Mouse (Mus musculus) liver, embryonic 11.5 days (tissue): ENCODE measurements around the gene Milr1. TPM values are rescaled to one million over a fixed set of nuclear protein-coding genes. Genes with fewer than 3 reads are reported as not detected.
A peak's percentile ranks its signal among the peaks of the same experiment; 100 is the strongest.

Experiments
- ATAC-seq: fragments of 200-750 bp; cut with Nextera tagmentation; replicated peaks from 2 replicates; pipeline ENCODE4 v1.8.0; 2017; ENCODE audit warnings: moderate number of reproducible peaks, mild to moderate bottlenecking, moderate TSS enrichment, moderate library complexity; ENCODE audit not compliant: low FRiP score
- DNase-seq: peaks from one replicate; pipeline ENCODE4 v3.0.0-alpha.2; 2017; ENCODE audit warnings: low spot score
- H3K27ac ChIP-seq: fragments of 300-500 bp; sonication (generic); 2 replicates; pipeline ENCODE4 v1.5.1; 2014; ENCODE audit warnings: mild to moderate bottlenecking, low read depth, low read length, control low read depth
- H3K27me3 ChIP-seq: fragments of 300-500 bp; sonication (generic); replicated peaks from 2 replicates; pipeline ENCODE4 v1.6.1; 2014; ENCODE audit warnings: low read length, mixed read lengths; ENCODE audit not compliant: control insufficient read depth, insufficient read depth
- H3K36me3 ChIP-seq: fragments of 300-500 bp; sonication (generic); 2 replicates; pipeline ENCODE4 v1.6.1; 2014; ENCODE audit warnings: mild to moderate bottlenecking, low read length, moderate library complexity, mixed read lengths; ENCODE audit not compliant: control insufficient read depth, insufficient read depth
- H3K4me1 ChIP-seq: fragments of 300-500 bp; sonication (generic); replicated peaks from 2 replicates; pipeline ENCODE4 v1.6.1; 2014; ENCODE audit warnings: low read length, mixed read lengths; ENCODE audit not compliant: control insufficient read depth, insufficient read depth
- H3K4me2 ChIP-seq: fragments of 300-500 bp; sonication (generic); 2 replicates; pipeline ENCODE4 v1.6.1; 2014; ENCODE audit warnings: mild to moderate bottlenecking, control low read depth, moderate library complexity
- H3K4me3 ChIP-seq: fragments of 300-500 bp; sonication (generic); 2 replicates; pipeline ENCODE4 v1.5.1; 2014; ENCODE audit warnings: low read depth, low read length, control low read depth
- H3K9ac ChIP-seq: fragments of 300-500 bp; sonication (generic); 2 replicates; pipeline ENCODE4 v1.6.1; 2014; ENCODE audit warnings: low read depth, low read length, control low read depth
- H3K9me3 ChIP-seq: fragments of 300-500 bp; sonication (generic); 2 replicates; pipeline ENCODE4 v1.6.1; 2016; ENCODE audit warnings: low read length, inconsistent platforms, mixed read lengths; ENCODE audit not compliant: control insufficient read depth
- WGBS: fragments of 180-500 bp; shearing (Covaris S2); extraction: QIAGEN DNeasy Blood & Tissue Kit; methylation state at CpG from one replicate; pipeline ENCODE4 v1.1.7; 2014; 5-methylcytosine and 5-hydroxymethylcytosine counted together
- polyA plus RNA-seq: library from polyadenylated mRNA; unstranded; fragments of >200 nt; fragmentation: Nextera tagmentation; extraction: Ambion mirVana; gene quantifications from 2 replicates; pipeline ENCODE4 v1.2.1, GENCODE M21; 2014

Gene Milr1
- polyA plus RNA-seq, 1 experiment from 2014 or later = 2.4 TPM

DNA sequence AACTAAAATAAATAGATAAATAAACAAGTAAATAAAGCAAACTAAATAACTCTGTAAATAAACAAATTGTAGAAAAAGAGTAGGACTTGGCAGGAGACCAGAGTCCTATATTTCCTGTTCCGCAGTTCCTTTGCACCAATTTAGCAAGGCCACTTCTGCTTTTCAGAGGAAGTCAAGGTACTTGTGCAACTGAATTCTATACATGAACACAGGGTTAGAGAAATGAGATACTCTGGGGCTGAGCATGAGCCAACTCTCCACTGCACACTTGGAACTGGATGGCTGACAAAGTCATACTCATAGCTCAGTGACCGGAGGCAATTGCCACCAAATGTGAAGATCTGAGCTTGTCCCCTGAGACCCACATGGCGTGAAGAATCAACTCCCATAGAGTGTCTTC is 8.0 kb downstream of the Milr1 start:
- H3K27me3 ChIP-seq = no peaks in the 10 kb centered on the region
- no peak overlapping the region for H3K27ac ChIP-seq
- no peak overlapping the region for H3K4me3 ChIP-seq
- no peaks in the 10 kb centered on the region for H3K9me3 ChIP-seq
- no peaks in the 10 kb centered on the region for H3K36me3 ChIP-seq
- no peak overlapping the region for H3K4me2 ChIP-seq
- DNase-seq (no peak), ATAC-seq (no peak)
- WGBS = 78% methylated on average over 3 of the region's 3 CpGs
- peaks cover 17% of the 10 kb centered on the region for H3K4me1 ChIP-seq
- H3K9ac ChIP-seq = no peak overlapping the region

DNA sequence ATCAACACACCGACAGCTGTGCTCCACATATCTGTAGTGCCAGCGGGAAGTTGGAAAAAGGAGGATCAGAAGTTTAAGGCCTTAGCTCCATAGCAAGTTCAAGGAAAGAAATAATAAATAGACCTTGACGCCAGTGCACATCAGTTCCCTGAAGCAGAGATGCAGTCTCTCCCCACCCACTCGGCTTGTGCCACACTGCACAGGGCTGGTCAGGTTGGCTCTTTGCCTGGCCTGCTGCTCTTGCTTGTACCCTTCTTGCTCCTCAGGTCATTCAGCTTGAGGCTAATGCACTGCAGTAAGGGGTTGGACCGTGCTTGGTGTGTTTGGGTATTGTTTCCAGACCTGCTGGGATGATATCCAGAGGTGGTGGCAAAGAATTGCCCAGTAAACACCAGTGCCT is 9.5 kb downstream of the Milr1 start:
- DNase-seq (no peak), ATAC-seq (no peak)
- Histone ChIP-seq H3K4me2 (no peak overlapping the region), H3K4me3 (no peak overlapping the region), H3K4me1 (peaks cover 17% of the 10 kb centered on the region), H3K27me3 (no peaks in the 10 kb centered on the region), H3K27ac (no peak overlapping the region), H3K9me3 (no peaks in the 10 kb centered on the region), H3K9ac (no peak overlapping the region), H3K36me3 (no peaks in the 10 kb centered on the region)
- WGBS = 90% methylated on average over 5 of the region's 5 CpGs

DNA sequence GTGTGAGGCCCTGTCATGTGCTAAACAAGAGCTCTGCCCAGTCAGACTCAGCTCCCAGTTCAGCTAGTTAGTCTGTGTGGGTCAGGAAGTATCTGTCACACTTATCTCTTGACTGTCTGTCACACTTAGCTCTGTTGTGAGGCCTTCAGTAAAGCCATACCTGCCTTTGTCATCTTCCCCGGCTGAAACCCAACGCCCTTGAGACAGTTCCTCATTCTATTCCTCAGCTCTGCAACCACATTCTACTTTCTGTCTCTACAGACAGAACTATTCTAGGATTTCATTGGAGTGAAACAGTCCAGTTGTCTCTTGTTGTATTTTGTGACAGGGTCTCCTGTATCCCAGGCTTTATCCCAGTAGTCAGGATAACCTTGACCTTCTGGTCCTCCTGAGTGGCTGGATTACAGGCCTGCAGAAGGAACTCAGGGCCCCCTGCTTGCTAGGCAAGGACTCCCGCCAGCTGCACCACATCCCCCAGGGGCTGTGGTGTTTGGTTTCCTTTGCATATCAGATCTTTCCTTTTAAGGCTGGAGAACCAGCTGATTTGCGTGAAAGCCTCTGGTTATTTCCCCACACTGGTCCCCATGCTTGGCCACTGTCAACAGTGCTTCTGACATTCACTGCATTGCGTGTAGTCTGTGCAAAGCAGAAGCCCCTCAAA is 11.2 kb downstream of the Milr1 start:
- H3K4me3 ChIP-seq = no peak overlapping the region
- no peaks in the 10 kb centered on the region; the same call in none of the 2 replicates for H3K36me3 ChIP-seq
- H3K9ac ChIP-seq = no peak overlapping the region
- H3K27ac ChIP-seq = peak overlapping the region; percentile 35
- H3K27me3 ChIP-seq = no peaks in the 10 kb centered on the region
- DNase-seq (no peak), ATAC-seq (peak; percentile 50)
- peaks cover 17% of the 10 kb centered on the region for H3K4me1 ChIP-seq
- WGBS = 15% methylated on average over 5 of the region's 5 CpGs
- no peaks in the 10 kb centered on the region for H3K9me3 ChIP-seq
- peak overlapping the region; percentile 38; the same call in 1 of the 2 replicates for H3K4me2 ChIP-seq

DNA sequence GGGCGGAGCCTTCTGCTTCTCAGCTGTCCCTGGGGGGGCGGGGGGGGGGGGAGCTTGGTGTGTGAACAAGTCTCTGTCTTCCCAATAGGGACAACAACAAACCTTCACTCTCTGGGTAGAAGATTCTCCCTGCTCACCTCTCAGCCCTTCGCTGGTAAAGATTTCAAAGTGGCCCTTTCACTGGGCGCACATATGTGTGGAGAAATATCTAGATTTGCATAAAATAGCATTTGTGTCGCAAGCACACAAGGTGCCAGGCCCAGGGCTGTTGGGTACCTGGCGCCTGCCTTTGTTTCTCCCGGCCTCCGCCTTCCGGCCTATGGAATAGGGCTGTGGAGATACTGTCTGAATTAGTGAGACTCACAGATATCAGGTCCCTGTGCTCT is 11.8 kb downstream of the Milr1 start:
- peak overlapping the region; percentile 35 for H3K27ac ChIP-seq

DNA sequence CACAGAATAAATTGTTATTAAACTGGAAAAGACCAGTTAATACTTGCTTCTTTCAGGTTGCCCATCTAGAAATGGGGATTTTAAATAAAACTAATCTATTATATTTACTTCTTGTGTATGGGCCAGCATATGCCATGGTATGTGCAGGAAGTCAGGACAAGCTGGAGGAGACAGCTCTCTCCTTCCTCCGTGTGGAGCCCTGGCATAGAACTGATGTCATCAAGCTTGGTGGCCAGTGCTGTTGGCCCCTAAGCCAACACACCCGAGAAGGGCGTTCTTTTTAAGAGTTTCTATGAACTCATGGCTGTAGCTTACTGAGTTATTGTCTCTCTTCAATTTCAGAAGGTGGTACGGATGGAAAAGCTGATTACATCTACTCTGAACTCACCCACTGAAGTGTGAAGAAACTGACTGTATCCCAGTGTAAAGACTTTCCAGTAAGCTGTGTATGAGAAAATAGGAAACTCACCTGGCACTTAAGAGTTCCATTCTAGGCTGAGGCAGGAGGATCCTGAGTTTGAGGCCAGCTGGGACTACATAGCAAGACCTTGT is 15.7 kb downstream of the Milr1 start:
- H3K27ac ChIP-seq = no peak overlapping the region
- no peaks in the 10 kb centered on the region for H3K27me3 ChIP-seq
- H3K9me3 ChIP-seq = no peaks in the 10 kb centered on the region
- ATAC-seq (no peak), DNase-seq (no peak)
- 88% methylated on average over 4 of the region's 4 CpGs for WGBS
- peaks cover 15% of the 10 kb centered on the region for H3K4me1 ChIP-seq
- H3K4me3 ChIP-seq = no peak overlapping the region
- no peak overlapping the region for H3K9ac ChIP-seq
- H3K4me2 ChIP-seq = no peak overlapping the region
- peaks cover 30% of the 10 kb centered on the region for H3K36me3 ChIP-seq

More for the DNA sequence above, 11.8 kb downstream of the Milr1 start:
- no peak for ATAC-seq
- WGBS = 53% methylated on average over 9 of the region's 9 CpGs
- Histone ChIP-seq H3K27me3 (no peaks in the 10 kb centered on the region), H3K4me3 (no peak overlapping the region), H3K4me2 (peak overlapping the region; percentile 12; the same call in 1 of the 2 replicates), H3K4me1 (peaks cover 17% of the 10 kb centered on the region), H3K36me3 (peaks cover 4% of the 10 kb centered on the region), H3K9ac (no peak overlapping the region), H3K9me3 (no peaks in the 10 kb centered on the region)
- DNase-seq = no peak

DNA sequence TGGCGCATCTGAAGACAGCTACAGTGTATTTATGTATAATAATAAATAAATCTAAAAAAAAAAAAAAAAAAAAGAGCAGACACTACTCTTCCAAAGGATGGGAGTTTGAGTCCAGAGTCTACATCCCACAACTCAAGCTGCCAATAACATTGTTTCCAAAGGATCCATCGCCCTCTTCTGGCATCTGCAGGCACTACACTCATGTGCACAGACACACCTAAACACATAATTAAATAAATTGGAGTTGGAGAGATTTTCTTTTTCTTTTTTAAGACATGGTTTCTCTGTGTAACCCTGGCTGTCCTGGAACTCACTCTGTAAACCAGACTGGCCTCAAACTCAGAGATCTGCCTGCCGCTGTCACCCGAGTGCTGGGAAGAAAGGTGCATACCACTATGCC is 16.5 kb downstream of the Milr1 start:
- H3K36me3 ChIP-seq = peaks cover 35% of the 10 kb centered on the region
- no peak overlapping the region for H3K4me3 ChIP-seq
- no peaks in the 10 kb centered on the region for H3K27me3 ChIP-seq
- 91% methylated on average over 4 of the region's 4 CpGs for WGBS
- H3K4me1 ChIP-seq = peaks cover 7% of the 10 kb centered on the region
- H3K9ac ChIP-seq = no peak overlapping the region
- ATAC-seq (no peak), DNase-seq (no peak)
- H3K27ac ChIP-seq = no peak overlapping the region
- no peak overlapping the region for H3K4me2 ChIP-seq
- no peaks in the 10 kb centered on the region for H3K9me3 ChIP-seq

DNA sequence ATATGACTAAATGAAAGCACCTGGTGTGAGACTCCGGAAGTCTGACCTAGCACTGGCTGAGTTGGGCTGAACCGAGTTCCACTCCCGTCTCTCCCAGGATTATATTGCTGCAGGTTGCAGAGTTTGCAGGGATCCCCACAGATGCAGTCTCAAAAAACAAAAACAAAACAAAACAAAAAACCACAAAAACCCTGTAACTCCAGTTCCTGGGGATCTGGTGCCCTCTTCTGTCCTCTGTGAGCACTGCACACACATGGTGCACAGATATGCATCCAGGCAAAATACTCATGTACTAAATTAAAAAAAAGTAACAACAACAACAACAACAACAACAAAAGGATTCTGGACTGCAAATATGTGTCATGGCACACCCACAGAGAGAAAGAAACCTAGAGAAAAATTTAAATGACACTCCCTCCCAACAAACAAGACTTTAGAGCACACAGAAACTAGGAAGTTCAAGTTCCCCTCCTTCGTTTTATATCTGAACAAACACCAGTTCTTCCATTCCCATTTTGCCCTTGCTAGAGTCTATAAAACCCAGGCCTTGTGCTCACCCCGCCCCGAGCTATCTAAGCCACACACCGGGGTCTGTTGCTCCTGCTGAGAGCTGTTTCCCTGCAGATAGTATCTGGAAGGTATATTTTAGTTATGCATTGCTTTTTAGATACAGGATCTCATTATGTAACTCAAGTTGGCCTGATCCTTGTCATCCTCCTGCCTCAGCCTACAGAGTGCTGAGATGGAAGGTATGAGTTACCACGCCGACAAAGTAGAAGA is 19.4 kb downstream of the Milr1 start:
- peak; percentile 49; the same call in 1 of the 2 replicates for ATAC-seq
- H3K27me3 ChIP-seq = no peaks in the 10 kb centered on the region
- no peak overlapping the region for H3K9ac ChIP-seq
- H3K36me3 ChIP-seq = peaks cover 47% of the 10 kb centered on the region
- no peaks in the 10 kb centered on the region for H3K4me1 ChIP-seq
- H3K27ac ChIP-seq = no peak overlapping the region
- WGBS = 84% methylated on average over 9 of the region's 9 CpGs
- H3K9me3 ChIP-seq = no peaks in the 10 kb centered on the region
- no peak for DNase-seq
- no peak overlapping the region for H3K4me3 ChIP-seq
- H3K4me2 ChIP-seq = no peak overlapping the region

DNA sequence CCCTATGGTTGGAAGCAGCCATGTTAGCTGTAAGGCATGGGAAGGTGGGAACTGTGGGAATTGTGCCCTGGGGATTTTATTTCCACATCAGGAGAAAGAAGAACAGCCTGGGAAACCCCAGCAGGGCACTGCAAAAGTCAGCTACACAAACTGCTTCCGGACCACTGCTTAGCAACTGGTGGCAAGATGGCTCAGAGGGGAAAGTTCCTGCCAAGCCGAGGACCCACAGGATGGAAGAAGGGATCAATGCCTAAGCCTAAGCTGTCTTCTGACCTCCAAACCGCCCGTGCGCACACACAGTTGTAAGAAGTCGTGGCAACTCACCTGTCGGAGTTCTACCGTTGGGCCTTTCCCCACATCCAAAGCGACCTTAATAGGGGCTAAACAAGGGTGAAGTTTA is 22.0 kb downstream of the Milr1 start:
- ATAC-seq = no peak
- no peak for DNase-seq
- peaks cover 47% of the 10 kb centered on the region for H3K36me3 ChIP-seq
- no peaks in the 10 kb centered on the region for H3K27me3 ChIP-seq
- no peak overlapping the region for H3K27ac ChIP-seq
- H3K4me2 ChIP-seq = no peak overlapping the region
- 93% methylated on average over 9 of the region's 9 CpGs for WGBS
- no peaks in the 10 kb centered on the region for H3K9me3 ChIP-seq
- H3K4me3 ChIP-seq = no peak overlapping the region
- H3K4me1 ChIP-seq = peaks cover 6% of the 10 kb centered on the region; the same call in 1 of the 2 replicates
- no peak overlapping the region for H3K9ac ChIP-seq
